Mouse (Mus musculus): ENCODE measurements at regions not wholly inside any gene's neighbourhood (a gene's known extent, or its start where the extent isn't known, plus 50 kb on each side); places are given as distances from the start of the nearest gene placed in this dataset.

- TF ChIP-seq CTCF (conservative IDR thresholded peaks at IDR 0.05; ENCODE audit: low read length) = no peak
- no peak for TF ChIP-seq POU5F1 (IDR thresholded peaks at IDR 0.05; ENCODE audit: borderline replicate concordance, low read length)
These were observed 193.6 kb upstream of the Gm6657 start for GRCm38 (mm10) chr12:78000401-78000800.

All from E14TG2a.4 (cell line).